Mouse (Mus musculus) stomach, embryonic 16.5 days (tissue): ENCODE data around the gene Kcne2. TPM values are rescaled to one million over a fixed set of nuclear protein-coding genes. Genes with fewer than 3 reads are reported as not detected.

Experiments
- ATAC-seq: fragments of 200-750 bp; cut with Nextera tagmentation; 2 replicates; pipeline ENCODE4 v1.8.0; 2017; ENCODE audit warnings: moderate number of reproducible peaks, moderate TSS enrichment; ENCODE audit not compliant: insufficient read depth, low FRiP score
- H3K27ac ChIP-seq: fragments of 300-500 bp; sonication (generic); 2 replicates; pipeline ENCODE4 v1.5.1; 2014; ENCODE audit warnings: low read length
- H3K27me3 ChIP-seq: fragments of 300-500 bp; sonication (generic); 2 replicates; pipeline ENCODE4 v1.6.1; 2014; ENCODE audit warnings: low read length, control low read depth, mixed read lengths; ENCODE audit not compliant: control insufficient read depth, insufficient read depth
- H3K36me3 ChIP-seq: fragments of 300-500 bp; sonication (generic); 2 replicates; pipeline ENCODE4 v1.6.1; 2014; ENCODE audit warnings: low read length; ENCODE audit not compliant: control insufficient read depth, insufficient read depth
- H3K4me1 ChIP-seq: fragments of 300-500 bp; sonication (generic); 2 replicates; pipeline ENCODE4 v1.6.1; 2014; ENCODE audit warnings: low read length, control low read depth, mixed read lengths; ENCODE audit not compliant: control insufficient read depth, insufficient read depth
- H3K4me2 ChIP-seq: fragments of 300-500 bp; sonication (generic); 2 replicates; pipeline ENCODE4 v1.6.1; 2014; ENCODE audit warnings: low read depth, low read length, mixed read lengths
- H3K4me3 ChIP-seq: fragments of 300-500 bp; sonication (generic); replicated peaks from 2 replicates; pipeline ENCODE4 v1.5.1; 2014; ENCODE audit warnings: mild to moderate bottlenecking, low read length
- H3K9ac ChIP-seq: fragments of 300-500 bp; sonication (generic); 2 replicates; pipeline ENCODE4 v1.6.1; 2014; ENCODE audit warnings: low read length
- H3K9me3 ChIP-seq: fragments of 300-500 bp; sonication (generic); replicated peaks from 2 replicates; pipeline ENCODE4 v1.6.1; 2016; ENCODE audit warnings: low read length, control low read depth; ENCODE audit not compliant: control insufficient read depth
- WGBS: fragments of 180-500 bp; shearing (Covaris S2); extraction: QIAGEN DNeasy Blood & Tissue Kit; methylation state at CpG from one replicate; pipeline ENCODE4 v1.1.7; 2014; 5-methylcytosine and 5-hydroxymethylcytosine counted together
- polyA plus RNA-seq: library from polyadenylated mRNA; unstranded; fragments of >200 nt; fragmentation: Nextera tagmentation; extraction: Ambion mirVana; gene quantifications from 2 replicates; pipeline ENCODE4 v1.2.1, GENCODE M21; 2015

Kcne2 gene
- polyA plus RNA-seq, 1 experiment from 2014 or later = 5.1 TPM

DNA sequence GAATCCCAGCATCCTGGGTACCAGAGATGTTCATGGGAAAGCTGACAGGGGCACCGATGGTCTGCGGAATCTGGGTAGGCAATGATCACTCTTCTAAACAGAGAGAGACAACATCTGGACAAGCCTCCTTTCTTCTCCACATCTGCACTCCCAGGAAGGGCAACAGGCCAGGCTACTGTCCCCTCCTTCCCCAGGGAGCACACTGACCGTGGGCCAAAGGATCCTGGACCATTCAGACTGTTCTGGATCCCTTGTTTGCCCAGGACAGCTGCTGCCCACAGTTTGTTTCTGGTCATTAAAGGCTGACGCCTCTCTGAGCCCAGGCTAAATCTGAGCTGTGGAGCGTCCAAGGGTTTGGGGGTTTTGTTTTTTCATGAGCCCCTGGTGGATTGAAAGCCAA, 9.5 kb upstream of the Kcne2 start:
- Histone ChIP-seq H3K4me2 (no peak overlapping the region), H3K27ac (no peak overlapping the region), H3K4me3 (no peak overlapping the region), H3K4me1 (no peaks in the 10 kb centered on the region), H3K36me3 (no peaks in the 10 kb centered on the region), H3K9ac (no peak overlapping the region), H3K27me3 (no peaks in the 10 kb centered on the region; the same call in 1 of the 2 replicates), H3K9me3 (no peaks in the 10 kb centered on the region)
- no peak for ATAC-seq
- WGBS = 81% methylated on average over 5 of the region's 5 CpGs

DNA sequence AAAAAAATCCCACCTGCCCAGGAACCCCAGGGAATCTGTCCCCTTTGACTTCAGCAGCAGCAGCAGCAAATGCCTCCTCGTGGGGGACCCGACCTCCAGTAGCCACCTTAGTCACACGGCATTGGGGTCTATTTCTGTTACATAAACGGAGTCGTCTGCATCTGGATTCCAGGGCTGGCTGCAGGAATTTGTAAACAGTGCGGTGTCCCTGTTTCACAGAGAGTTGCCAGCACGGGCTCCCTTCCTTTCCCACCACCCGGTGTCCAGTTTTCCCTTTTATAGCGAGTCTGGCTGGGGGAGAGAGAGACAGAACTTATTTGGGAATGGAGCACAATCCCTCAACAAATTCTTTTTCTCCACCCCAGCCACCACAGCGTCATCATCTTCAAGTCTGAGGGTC, 7.1 kb upstream of the Kcne2 start:
- H3K4me2 ChIP-seq = no peak overlapping the region
- 23% methylated on average over 10 of the region's 10 CpGs for WGBS
- H3K4me1 ChIP-seq = no peaks in the 10 kb centered on the region
- H3K27ac ChIP-seq = no peak overlapping the region
- no peak overlapping the region for H3K9ac ChIP-seq
- H3K27me3 ChIP-seq = no peaks in the 10 kb centered on the region; the same call in 1 of the 2 replicates
- no peaks in the 10 kb centered on the region for H3K9me3 ChIP-seq
- no peak for ATAC-seq
- no peak overlapping the region for H3K4me3 ChIP-seq
- H3K36me3 ChIP-seq = no peaks in the 10 kb centered on the region

DNA sequence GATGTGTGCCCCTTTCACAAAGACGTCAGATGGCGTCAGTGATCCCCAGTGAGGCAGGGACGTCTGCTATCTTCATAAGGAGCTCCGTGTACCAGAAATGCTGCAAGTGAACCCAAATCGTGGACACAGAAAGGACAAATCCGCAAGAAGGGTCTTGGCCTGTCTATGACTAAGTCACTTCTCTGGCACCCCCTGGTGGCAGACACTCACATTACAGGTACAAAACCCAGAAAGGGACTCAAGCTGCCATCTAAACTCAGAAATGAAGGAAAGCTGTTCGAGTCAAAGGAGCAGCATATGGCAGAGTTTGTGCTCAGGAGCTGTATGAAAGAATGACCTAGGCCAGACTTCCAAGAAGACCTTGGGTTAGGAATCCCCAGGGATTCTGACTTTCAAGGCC, 5.6 kb upstream of the Kcne2 start:
- Histone ChIP-seq H3K4me1 (no peaks in the 10 kb centered on the region), H3K4me2 (no peak overlapping the region), H3K27me3 (no peaks in the 10 kb centered on the region; the same call in 1 of the 2 replicates), H3K4me3 (no peak overlapping the region), H3K36me3 (no peaks in the 10 kb centered on the region), H3K27ac (no peak overlapping the region), H3K9me3 (no peaks in the 10 kb centered on the region), H3K9ac (no peak overlapping the region)
- no peak for ATAC-seq
- 11% methylated on average over 7 of the region's 7 CpGs for WGBS

DNA sequence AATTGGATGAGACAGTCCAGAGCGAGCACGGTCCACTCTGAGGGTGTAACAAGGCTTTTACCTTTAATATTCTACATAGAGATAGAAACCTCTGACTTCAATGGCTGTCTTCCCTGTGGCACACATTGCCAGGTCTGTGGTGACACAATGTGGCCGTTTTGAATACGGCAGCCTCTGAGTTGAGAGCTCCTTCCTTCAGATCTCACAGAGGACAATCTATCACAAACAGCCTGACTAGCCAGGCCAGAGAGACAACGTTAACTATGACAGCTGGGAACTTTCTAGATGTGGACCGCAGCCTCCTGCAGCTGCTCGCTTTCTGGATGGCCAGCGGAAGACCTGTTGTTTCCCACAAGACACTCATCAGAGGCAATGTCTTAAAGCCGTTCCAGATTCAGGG, 3.4 kb upstream of the Kcne2 start:
- Histone ChIP-seq H3K36me3 (no peaks in the 10 kb centered on the region), H3K9ac (no peak overlapping the region), H3K27ac (no peak overlapping the region), H3K4me3 (no peak overlapping the region), H3K4me1 (no peaks in the 10 kb centered on the region), H3K9me3 (no peaks in the 10 kb centered on the region), H3K27me3 (no peaks in the 10 kb centered on the region; the same call in 1 of the 2 replicates), H3K4me2 (no peak overlapping the region)
- no peak for ATAC-seq
- WGBS = 58% methylated on average over 9 of the region's 9 CpGs

DNA sequence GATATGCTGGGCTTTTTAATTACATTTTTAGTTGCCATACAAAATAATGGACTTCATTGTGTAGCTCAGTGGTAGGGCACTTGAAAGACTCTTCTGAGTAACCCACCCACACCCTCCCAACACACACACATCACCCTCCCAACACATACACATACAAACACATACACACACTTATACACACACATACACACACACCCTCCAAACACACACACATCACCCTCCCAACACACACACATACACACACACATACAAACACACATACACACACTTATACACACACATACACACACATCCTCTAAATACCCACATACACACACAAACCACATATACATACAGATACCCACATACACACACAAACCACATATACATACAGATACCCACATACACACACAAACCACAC, 2.1 kb upstream of the Kcne2 start:
- Histone ChIP-seq H3K36me3 (no peaks in the 10 kb centered on the region), H3K9me3 (no peaks in the 10 kb centered on the region), H3K27ac (no peak overlapping the region), H3K9ac (no peak overlapping the region), H3K4me2 (no peak overlapping the region), H3K4me3 (no peak overlapping the region), H3K27me3 (no peaks in the 10 kb centered on the region; the same call in 1 of the 2 replicates), H3K4me1 (no peaks in the 10 kb centered on the region)
- ATAC-seq = no peak

DNA sequence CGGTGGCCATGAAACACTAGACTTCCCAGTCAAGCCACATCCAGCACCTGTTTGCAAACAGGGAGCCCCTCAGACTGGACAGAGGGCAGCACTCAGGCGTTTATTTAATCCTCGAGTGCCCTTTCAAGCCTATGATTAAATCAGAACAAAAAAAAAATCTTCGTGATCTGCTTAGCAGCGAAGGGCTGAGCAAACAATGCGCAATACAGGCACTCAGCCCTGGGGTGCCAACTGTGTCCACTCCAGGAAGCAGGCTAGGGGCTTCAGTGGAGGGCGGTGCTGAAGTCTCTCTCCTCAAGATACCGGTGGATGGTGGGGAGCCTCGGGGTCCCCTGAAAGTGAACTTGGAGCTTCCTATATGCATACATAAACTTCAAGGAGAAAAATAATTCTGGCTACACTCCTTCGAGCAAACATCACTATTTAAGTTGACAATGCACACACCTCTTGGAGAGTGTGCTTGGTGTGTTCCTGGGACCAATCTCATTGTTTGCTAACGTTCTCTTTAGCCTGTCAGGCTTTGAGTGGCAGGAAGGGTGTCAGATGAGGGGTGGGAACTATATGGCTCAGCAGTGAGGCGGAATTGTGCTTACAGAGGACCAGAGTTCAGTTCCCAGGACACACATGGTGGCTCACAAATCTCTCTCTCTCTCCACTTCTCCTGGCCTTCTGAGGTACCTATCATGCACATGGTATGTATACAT, 2.2 kb downstream of the Kcne2 start:
- Histone ChIP-seq H3K4me1 (no peaks in the 10 kb centered on the region), H3K27ac (0 out of 2 replicates have a peak overlapping the region, but pooled peaks have one; percentile 11), H3K36me3 (no peaks in the 10 kb centered on the region), H3K9ac (no peak overlapping the region), H3K27me3 (no peaks in the 10 kb centered on the region), H3K4me2 (peak overlapping the region; percentile 5; the same call in 1 of the 2 replicates), H3K4me3 (no peak overlapping the region), H3K9me3 (no peaks in the 10 kb centered on the region)
- ATAC-seq = no peak
- WGBS = 41% methylated on average over 12 of the region's 12 CpGs

DNA sequence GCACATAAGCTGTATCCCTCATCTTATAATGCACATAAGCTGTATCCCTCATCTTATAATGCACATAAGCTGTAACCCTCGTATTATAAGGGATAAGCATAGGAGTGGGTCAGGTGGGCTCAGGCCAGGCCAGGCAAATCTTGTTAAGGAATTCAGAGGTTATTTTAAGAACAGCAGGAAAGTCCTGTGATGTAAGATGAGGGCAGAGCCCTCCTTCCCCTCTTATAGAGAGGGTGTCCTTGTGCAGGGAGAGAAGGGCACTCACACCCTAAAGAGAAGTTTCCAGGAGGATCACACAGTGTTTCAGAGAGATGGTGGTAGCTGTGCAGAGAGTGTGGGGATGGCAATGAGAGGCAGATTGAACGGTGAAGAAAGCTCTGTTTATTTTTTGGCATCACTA, 3.1 kb downstream of the Kcne2 start:
- H3K9me3 ChIP-seq = no peaks in the 10 kb centered on the region
- H3K4me2 ChIP-seq = no peak overlapping the region
- no peak for ATAC-seq
- H3K27ac ChIP-seq = no peak overlapping the region
- no peaks in the 10 kb centered on the region for H3K4me1 ChIP-seq
- H3K4me3 ChIP-seq = no peak overlapping the region
- H3K27me3 ChIP-seq = no peaks in the 10 kb centered on the region
- WGBS = 55% methylated on average over 2 of the region's 2 CpGs
- no peak overlapping the region for H3K9ac ChIP-seq
- H3K36me3 ChIP-seq = no peaks in the 10 kb centered on the region

DNA sequence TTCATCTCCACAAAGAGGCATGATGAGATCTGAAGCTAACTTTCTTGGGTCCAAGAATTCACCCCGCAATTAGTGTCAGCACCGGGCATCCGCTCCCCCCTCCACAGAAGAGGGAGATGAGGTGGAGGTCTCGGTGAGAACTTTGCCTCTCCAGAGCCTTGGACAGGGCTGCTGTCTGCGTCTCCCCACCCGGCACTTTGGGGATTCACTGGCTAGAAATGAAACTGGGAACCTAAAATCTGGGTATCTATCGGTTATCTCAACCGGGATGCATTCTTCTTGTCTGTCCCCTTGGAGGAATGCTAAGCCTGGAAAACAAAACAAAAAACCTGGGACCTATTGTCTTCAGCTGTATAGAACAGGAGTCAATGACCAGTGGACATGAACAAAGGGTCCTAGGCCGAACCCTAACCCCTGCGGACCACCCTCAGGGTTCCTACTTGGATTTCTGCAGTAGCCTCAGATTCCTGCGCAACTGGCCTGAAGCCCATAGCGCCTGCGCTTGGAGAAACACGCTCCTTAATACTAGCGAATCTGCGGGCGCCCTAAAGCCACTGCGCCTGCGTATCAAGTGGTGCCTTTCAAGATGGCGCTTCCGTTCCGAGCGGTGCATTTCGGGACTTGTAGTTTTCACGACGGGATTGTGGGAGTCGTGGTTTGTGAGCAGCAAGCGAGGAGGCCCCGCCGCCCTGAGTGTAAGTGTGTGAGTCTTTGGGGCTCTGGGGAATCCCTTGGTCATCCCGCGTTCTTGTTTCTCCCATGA, 8.6 kb downstream of the Kcne2 start, which contains the start of gene Smim11:
Smim11 (plus strand) TSS at position 638 of the 763 bp plus-strand sequence.
- peak; percentile 92 for ATAC-seq
- H3K27ac ChIP-seq = peak within 1 kb of the TSS; percentile 73
- peak within 1 kb of the TSS; percentile 91 for H3K4me2 ChIP-seq
- H3K27me3 ChIP-seq = no peaks in the 10 kb centered on the region
- H3K9me3 ChIP-seq = no peaks in the 10 kb centered on the region
- no peaks in the 10 kb centered on the region for H3K36me3 ChIP-seq
- peaks cover 9% of the 10 kb centered on the region for H3K4me1 ChIP-seq
- WGBS = 9% methylated on average over 32 of the region's 32 CpGs
- H3K9ac ChIP-seq = peak within 1 kb of the TSS; percentile 84
- H3K4me3 ChIP-seq = peak within 1 kb of the TSS; percentile 84

DNA sequence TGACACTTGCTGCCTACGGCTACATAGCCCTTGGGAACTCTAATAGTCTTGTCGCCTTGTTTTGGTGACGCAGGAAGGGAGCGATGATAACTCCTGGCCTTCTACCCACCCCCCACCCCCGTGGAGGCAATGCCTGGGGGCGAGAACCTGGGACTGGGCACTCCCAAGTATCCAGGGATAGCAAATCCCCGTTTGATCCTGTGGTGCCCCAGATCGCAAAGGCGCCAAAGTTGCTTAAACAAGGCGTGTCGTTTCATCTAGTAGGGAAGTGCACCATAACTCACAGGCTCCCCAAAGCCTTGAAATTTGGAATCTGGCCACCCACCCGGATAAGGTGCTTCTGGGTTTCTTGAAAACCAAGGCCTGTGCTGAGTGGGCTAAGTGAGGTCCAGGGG, 9.2 kb downstream of the Kcne2 start:
- Histone ChIP-seq H3K27me3 (no peaks in the 10 kb centered on the region), H3K9me3 (no peaks in the 10 kb centered on the region), H3K4me3 (peak overlapping the region; percentile 84), H3K4me1 (peaks cover 9% of the 10 kb centered on the region), H3K36me3 (no peaks in the 10 kb centered on the region), H3K4me2 (peak overlapping the region; percentile 91), H3K9ac (peak overlapping the region; percentile 84), H3K27ac (peak overlapping the region; percentile 73)
- under 1% methylated on average over 12 of the region's 12 CpGs for WGBS
- ATAC-seq = peak; percentile 69
